8 mouse cellular contexts compared by ENCODE assay signal in genomic region chr8:105937496-105938305, GRCm38 (mm10). TPM values are rescaled to one million over a fixed set of nuclear protein-coding genes. Genes with fewer than 3 reads are reported as not detected.
DNase-seq lines count a peak whose midpoint lies in the region; ATAC-seq and TF ChIP-seq lines count a peak whose summit lies in the region.

No protein-coding gene starts in this region.

- H3K4me1 ChIP-seq in ES-Bruce4 (ENCODE audit: control insufficient read depth, insufficient read depth, low read length) = no peaks in the 10 kb centered on the region
- H3K4me1 ChIP-seq in liver, embryonic 12.5 days = peaks cover 42% of the 10 kb centered on the region

- ATAC-seq in liver, embryonic 12.5 days = peak; percentile 16; the same call in 1 of the 2 replicates

- peak overlapping the region; percentile 96 for H3K4me2 ChIP-seq in liver, embryonic 12.5 days

- H3K4me3 ChIP-seq in ES-Bruce4 (ENCODE audit: low read depth, low read length) = peak overlapping the region; percentile 73
- peak overlapping the region; percentile 84 for H3K4me3 ChIP-seq in liver, embryonic 12.5 days

- TF ChIP-seq CTCF in ES-Bruce4 (IDR thresholded peaks at IDR 0.05; ENCODE audit: low read depth, low read length) = no peak

- peak; percentile 60 for DNase-seq in 3134 (ENCODE audit: extremely low read depth, insufficient read length, low spot score)
- DNase-seq in cerebellum, postnatal 10 days = peak; percentile 52 to 65
- DNase-seq in heart, adult 18-20 months = peak; percentile 77 to 79
- peak; percentile 48 for DNase-seq in kidney, adult 11 months
- peak; percentile 78 for DNase-seq in naive thymus-derived CD4-positive, alpha-beta T cell, adult 2 months (ENCODE audit: low read depth)
- DNase-seq in thymus, postnatal 14 days = peak; percentile 64

- under 1% methylated on average over 33 of the region's 33 CpGs for WGBS in liver, embryonic 12.5 days (ENCODE audit: insufficient replicate concordance)

- TF ChIP-seq POLR2A in ES-Bruce4 (IDR thresholded peaks at IDR 0.05; ENCODE audit: insufficient read depth, low read length) = no peak

- H3K36me3 ChIP-seq in ES-Bruce4 (ENCODE audit: control insufficient read depth, insufficient read depth, low read length, poor library complexity, severe bottlenecking) = no peaks in the 10 kb centered on the region
- H3K36me3 ChIP-seq in liver, embryonic 12.5 days = peaks cover 37% of the 10 kb centered on the region

- no peak overlapping the region for H3K27ac ChIP-seq in ES-Bruce4 (ENCODE audit: insufficient read depth, low read length)
- H3K27ac ChIP-seq in liver, embryonic 12.5 days = peak overlapping the region; percentile 84

- no peaks in the 10 kb centered on the region for H3K27me3 ChIP-seq in ES-Bruce4 (ENCODE audit: control insufficient read depth, insufficient read depth, low read length, poor library complexity, severe bottlenecking)
- H3K27me3 ChIP-seq in liver, embryonic 12.5 days (replicated peaks) = no peaks in the 10 kb centered on the region

- no peaks in the 10 kb centered on the region for H3K9me3 ChIP-seq in ES-Bruce4 (replicated peaks; ENCODE audit: control insufficient read depth, insufficient read depth, low read length, poor library complexity, severe bottlenecking)
- H3K9me3 ChIP-seq in liver, embryonic 12.5 days (replicated peaks) = no peaks in the 10 kb centered on the region

- no peak for TF ChIP-seq EP300 in ES-Bruce4 (IDR thresholded peaks at IDR 0.05; ENCODE audit: insufficient read depth, low read depth, low read length)

- peak overlapping the region; percentile 36 for H3K9ac ChIP-seq in ES-Bruce4 (ENCODE audit: low read depth, poor library complexity, severe bottlenecking)
- peak overlapping the region; percentile 82 for H3K9ac ChIP-seq in liver, embryonic 12.5 days

RNA-seq across cellular contexts. Expression of gene Psmb10, which starts 0.5 kb away (rescaled TPM):
- polyA plus RNA-seq in ES-Bruce4 (2011; ENCODE audit: insufficient read depth, insufficient read length, low read depth, missing spikeins) = 46.1 and 53.1 TPM in 2 replicates
- 10 to 100 TPM; 72.5 to 92.1 TPM for total RNA-seq in heart, adult 18-20 months (2021)
- polyA plus RNA-seq in liver, embryonic 12.5 days (2016; fragmentation: Nextera tagmentation; extraction: Ambion mirVana) = 77.2 and 84.6 TPM in 2 replicates

RNA-seq across cellular contexts. Expression of gene Ctrl, which starts 4.0 kb away (rescaled TPM):
- 0.78 and 1.7 TPM in 2 replicates for polyA plus RNA-seq in ES-Bruce4 (2011; ENCODE audit: insufficient read depth, insufficient read length, low read depth, missing spikeins)
- not detected for total RNA-seq in heart, adult 18-20 months (2021)
- polyA plus RNA-seq in liver, embryonic 12.5 days (2016; fragmentation: Nextera tagmentation; extraction: Ambion mirVana) = 0.94 and 1.0 TPM in 2 replicates

RNA-seq across cellular contexts. Expression of gene Lcat, which starts 5.5 kb away (rescaled TPM):
- polyA plus RNA-seq in ES-Bruce4 (2011; ENCODE audit: insufficient read depth, insufficient read length, low read depth, missing spikeins) = 2.8 and 3.2 TPM in 2 replicates
- total RNA-seq in heart, adult 18-20 months (2021) = under 1 TPM; 0.49 to 0.57 TPM
- 26.3 and 29.2 TPM in 2 replicates for polyA plus RNA-seq in liver, embryonic 12.5 days (2016; fragmentation: Nextera tagmentation; extraction: Ambion mirVana)

RNA-seq across cellular contexts. Expression of gene Slc12a4, which starts 28.2 kb away (rescaled TPM):
- 57.1 and 65.1 TPM in 2 replicates for polyA plus RNA-seq in ES-Bruce4 (2011; ENCODE audit: insufficient read depth, insufficient read length, low read depth, missing spikeins)
- 10 to 100 TPM; 27.2 to 38.1 TPM for total RNA-seq in heart, adult 18-20 months (2021)
- 18.2 and 18.6 TPM in 2 replicates for polyA plus RNA-seq in liver, embryonic 12.5 days (2016; fragmentation: Nextera tagmentation; extraction: Ambion mirVana)

RNA-seq across cellular contexts. Expression of gene Pskh1, which starts 37.5 kb away (rescaled TPM):
- 27.4 and 31.3 TPM in 2 replicates for polyA plus RNA-seq in ES-Bruce4 (2011; ENCODE audit: insufficient read depth, insufficient read length, low read depth, missing spikeins)
- 10 to 100 TPM; 15.6 to 18.1 TPM for total RNA-seq in heart, adult 18-20 months (2021)
- polyA plus RNA-seq in liver, embryonic 12.5 days (2016; fragmentation: Nextera tagmentation; extraction: Ambion mirVana) = 13.1 and 14.3 TPM in 2 replicates
